Mouse (Mus musculus): ENCODE results near the gene Pctp. TPM values are rescaled to one million over a fixed set of nuclear protein-coding genes. Genes with fewer than 3 reads are reported as not detected.

Gene Pctp
- polyA plus RNA-seq, 1 experiment from 2014 or later = 6.2 TPM

GRCm38 (mm10) chr11:90027216-90027615, 24.5 kb upstream of the Pctp start:
- no peaks in the 10 kb centered on the region for H3K36me3 ChIP-seq (replicated peaks; ENCODE audit: control insufficient read depth, insufficient read depth, low read depth, low read length)
- no peak overlapping the region for H3K4me2 ChIP-seq (ENCODE audit: low read depth, low read length)
- no peak for ATAC-seq (replicated peaks; ENCODE audit: insufficient number of reproducible peaks, low FRiP score, low TSS enrichment, low read depth)
- WGBS = 35% methylated on average over 7 of the region's 7 CpGs
- no peak overlapping the region for H3K4me3 ChIP-seq (ENCODE audit: low read depth, low read length)
- no peaks in the 10 kb centered on the region for H3K27me3 ChIP-seq (ENCODE audit: control insufficient read depth, insufficient read depth, low read length)
- peaks cover 2% of the 10 kb centered on the region; the same call in 1 of the 2 replicates for H3K4me1 ChIP-seq (ENCODE audit: control insufficient read depth, insufficient read depth, low read length)
- no peaks in the 10 kb centered on the region for H3K9me3 ChIP-seq (replicated peaks; ENCODE audit: control insufficient read depth, low read length)
- no peak overlapping the region for H3K27ac ChIP-seq (replicated peaks; ENCODE audit: low read depth, low read length)
- DNase-seq (ENCODE audit: low spot score) = peak; percentile 50
- H3K9ac ChIP-seq (replicated peaks; ENCODE audit: low read length) = no peak overlapping the region

DNA sequence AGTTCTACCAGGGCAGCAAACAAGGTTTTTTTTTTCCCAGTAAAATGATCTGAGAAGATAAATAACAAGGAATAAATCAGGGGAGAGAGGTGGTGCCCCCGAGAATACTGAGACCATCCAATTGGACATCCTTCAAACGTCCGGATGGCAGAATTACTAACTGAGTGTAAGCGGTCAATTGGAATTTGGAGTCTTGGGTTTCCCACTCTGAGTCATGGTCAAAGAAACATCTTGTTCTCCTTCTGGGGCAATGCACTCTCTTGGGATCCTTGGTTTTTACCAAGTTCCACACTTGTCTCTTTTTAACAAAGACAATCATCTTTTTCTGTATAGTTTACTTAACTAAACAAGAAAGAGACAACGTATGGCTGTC, 24.1 kb upstream of the Pctp start:
- no peak overlapping the region for H3K9ac ChIP-seq (replicated peaks; ENCODE audit: low read length)
- H3K4me1 ChIP-seq (ENCODE audit: control insufficient read depth, insufficient read depth, low read length) = peaks cover 2% of the 10 kb centered on the region; the same call in 1 of the 2 replicates
- no peak overlapping the region for H3K4me3 ChIP-seq (ENCODE audit: low read depth, low read length)
- ATAC-seq (replicated peaks; ENCODE audit: insufficient number of reproducible peaks, low FRiP score, low TSS enrichment, low read depth) = no peak
- no peak overlapping the region for H3K4me2 ChIP-seq (ENCODE audit: low read depth, low read length)
- H3K9me3 ChIP-seq (replicated peaks; ENCODE audit: control insufficient read depth, low read length) = no peaks in the 10 kb centered on the region
- 49% methylated on average over 5 of the region's 5 CpGs for WGBS
- H3K36me3 ChIP-seq (replicated peaks; ENCODE audit: control insufficient read depth, insufficient read depth, low read depth, low read length) = no peaks in the 10 kb centered on the region
- no peaks in the 10 kb centered on the region for H3K27me3 ChIP-seq (ENCODE audit: control insufficient read depth, insufficient read depth, low read length)
- peak; percentile 14 for DNase-seq (ENCODE audit: low spot score)
- no peak overlapping the region for H3K27ac ChIP-seq (replicated peaks; ENCODE audit: low read depth, low read length)

GRCm38 (mm10) chr11:90025891-90026801, 23.5 kb upstream of the Pctp start:
- no peaks in the 10 kb centered on the region for H3K9me3 ChIP-seq (replicated peaks; ENCODE audit: control insufficient read depth, low read length)
- DNase-seq (ENCODE audit: low spot score) (no peak), ATAC-seq (replicated peaks; ENCODE audit: insufficient number of reproducible peaks, low FRiP score, low TSS enrichment, low read depth) (no peak)
- no peak overlapping the region for H3K9ac ChIP-seq (replicated peaks; ENCODE audit: low read length)
- no peak overlapping the region for H3K27ac ChIP-seq (replicated peaks; ENCODE audit: low read depth, low read length)
- no peaks in the 10 kb centered on the region for H3K4me1 ChIP-seq (ENCODE audit: control insufficient read depth, insufficient read depth, low read length)
- no peak overlapping the region for H3K4me2 ChIP-seq (ENCODE audit: low read depth, low read length)
- 56% methylated on average over 14 of the region's 14 CpGs for WGBS
- no peaks in the 10 kb centered on the region for H3K27me3 ChIP-seq (ENCODE audit: control insufficient read depth, insufficient read depth, low read length)
- H3K4me3 ChIP-seq (ENCODE audit: low read depth, low read length) = no peak overlapping the region
- H3K36me3 ChIP-seq (replicated peaks; ENCODE audit: control insufficient read depth, insufficient read depth, low read depth, low read length) = no peaks in the 10 kb centered on the region

- Histone ChIP-seq H3K4me2 (ENCODE audit: low read depth, low read length) (no peak overlapping the region), H3K9ac (replicated peaks; ENCODE audit: low read length) (no peak overlapping the region), H3K27me3 (ENCODE audit: control insufficient read depth, insufficient read depth, low read length) (no peaks in the 10 kb centered on the region), H3K36me3 (replicated peaks; ENCODE audit: control insufficient read depth, insufficient read depth, low read depth, low read length) (no peaks in the 10 kb centered on the region), H3K4me1 (ENCODE audit: control insufficient read depth, insufficient read depth, low read length) (no peaks in the 10 kb centered on the region), H3K4me3 (ENCODE audit: low read depth, low read length) (no peak overlapping the region), H3K9me3 (replicated peaks; ENCODE audit: control insufficient read depth, low read length) (no peaks in the 10 kb centered on the region), H3K27ac (replicated peaks; ENCODE audit: low read depth, low read length) (no peak overlapping the region)
- WGBS = 18% methylated on average over 7 of the region's 7 CpGs
- peak; percentile 50 for DNase-seq (ENCODE audit: low spot score)
- ATAC-seq (replicated peaks; ENCODE audit: insufficient number of reproducible peaks, low FRiP score, low TSS enrichment, low read depth) = no peak
Observed at GRCm38 (mm10) chr11:90019161-90019560, 16.5 kb upstream of the Pctp start.

DNA sequence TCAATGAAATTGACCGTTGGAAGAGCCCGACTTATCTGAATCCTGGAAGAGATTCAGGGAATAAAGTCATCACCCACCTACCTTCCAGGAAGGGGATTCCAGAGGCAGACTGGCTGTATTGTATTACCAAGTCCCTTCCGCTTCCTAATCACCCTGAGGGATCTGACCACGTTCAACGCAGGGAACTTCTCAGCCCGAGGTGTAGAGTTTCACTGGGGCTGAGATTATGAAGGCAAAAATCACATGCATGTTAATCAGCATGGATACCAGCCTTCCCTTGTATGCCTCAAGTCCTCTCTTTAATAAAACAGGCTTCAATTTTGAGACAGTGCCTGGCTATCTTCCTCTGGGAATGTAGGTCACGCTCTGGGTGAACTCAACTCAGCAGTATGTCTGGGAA, 12.6 kb upstream of the Pctp start:
- Histone ChIP-seq H3K27ac (replicated peaks; ENCODE audit: low read depth, low read length) (no peak overlapping the region), H3K4me1 (ENCODE audit: control insufficient read depth, insufficient read depth, low read length) (no peaks in the 10 kb centered on the region), H3K36me3 (replicated peaks; ENCODE audit: control insufficient read depth, insufficient read depth, low read depth, low read length) (no peaks in the 10 kb centered on the region), H3K9me3 (replicated peaks; ENCODE audit: control insufficient read depth, low read length) (no peaks in the 10 kb centered on the region), H3K27me3 (ENCODE audit: control insufficient read depth, insufficient read depth, low read length) (no peaks in the 10 kb centered on the region), H3K9ac (replicated peaks; ENCODE audit: low read length) (no peak overlapping the region), H3K4me2 (ENCODE audit: low read depth, low read length) (no peak overlapping the region), H3K4me3 (ENCODE audit: low read depth, low read length) (no peak overlapping the region)
- peak; percentile 59 for DNase-seq (ENCODE audit: low spot score)
- no peak for ATAC-seq (replicated peaks; ENCODE audit: insufficient number of reproducible peaks, low FRiP score, low TSS enrichment, low read depth)
- WGBS = 37% methylated on average over 7 of the region's 7 CpGs

DNA sequence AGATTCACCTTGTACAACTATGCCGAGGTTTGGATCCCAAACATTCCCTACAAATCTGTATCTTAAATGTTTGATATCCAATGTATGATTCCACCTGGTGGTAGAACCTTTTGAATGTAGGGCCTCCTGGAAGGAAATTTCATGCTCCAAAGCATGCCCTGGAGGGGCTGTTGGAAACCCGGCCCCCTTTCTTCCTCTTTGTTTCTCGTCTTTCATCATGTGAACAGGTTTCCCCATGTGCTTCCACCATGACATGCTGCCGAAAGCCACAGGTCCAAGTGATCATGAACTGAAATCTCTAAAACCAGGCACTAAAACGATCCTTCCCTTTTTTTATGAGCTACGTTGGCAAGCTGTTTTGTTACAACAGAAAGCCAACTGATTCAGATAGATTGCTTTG, 11.0 kb upstream of the Pctp start:
- 88% methylated on average over 6 of the region's 6 CpGs for WGBS
- H3K9me3 ChIP-seq (replicated peaks; ENCODE audit: control insufficient read depth, low read length) = no peaks in the 10 kb centered on the region
- ATAC-seq (replicated peaks; ENCODE audit: insufficient number of reproducible peaks, low FRiP score, low TSS enrichment, low read depth) = no peak

DNA sequence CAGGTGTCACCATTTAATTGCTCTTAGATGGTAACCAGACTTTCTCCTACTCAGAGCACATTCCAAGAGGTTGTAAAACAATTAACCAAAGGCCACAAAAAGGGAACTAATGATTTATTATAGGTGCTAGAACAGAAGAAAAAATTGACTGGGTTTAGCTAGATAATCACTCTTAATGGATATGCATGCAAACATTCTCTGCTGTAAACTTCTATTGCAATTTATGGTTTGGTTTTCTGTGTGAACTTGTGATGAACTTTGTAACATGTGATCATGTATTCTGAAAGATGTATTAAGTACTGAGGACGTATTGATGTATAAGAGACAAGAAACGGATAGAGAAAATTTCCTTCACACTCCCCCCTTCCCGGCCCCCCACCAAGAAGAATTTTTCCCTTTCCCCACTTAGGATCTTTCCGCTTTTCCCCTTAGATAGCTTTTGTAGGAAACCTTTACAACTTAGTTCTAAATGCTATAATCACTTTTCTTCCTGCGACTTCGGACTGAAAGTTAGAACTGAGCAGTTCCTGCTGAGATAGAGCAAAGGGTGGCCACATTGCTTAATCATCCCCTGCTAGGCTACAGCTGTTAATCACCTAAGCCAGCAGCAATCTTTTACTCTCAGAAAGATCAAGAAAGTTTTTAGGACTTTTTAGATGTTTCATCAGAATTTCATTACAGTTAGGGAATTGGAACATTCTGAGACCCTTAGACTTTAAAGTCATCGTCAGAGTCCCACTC, 5.3 kb upstream of the Pctp start:
- H3K4me3 ChIP-seq (ENCODE audit: low read depth, low read length) = no peak overlapping the region
- H3K36me3 ChIP-seq (replicated peaks; ENCODE audit: control insufficient read depth, insufficient read depth, low read depth, low read length) = no peaks in the 10 kb centered on the region
- 42% methylated on average over 7 of the region's 7 CpGs for WGBS
- no peaks in the 10 kb centered on the region for H3K9me3 ChIP-seq (replicated peaks; ENCODE audit: control insufficient read depth, low read length)
- no peak overlapping the region for H3K27ac ChIP-seq (replicated peaks; ENCODE audit: low read depth, low read length)
- H3K4me2 ChIP-seq (ENCODE audit: low read depth, low read length) = no peak overlapping the region
- H3K9ac ChIP-seq (replicated peaks; ENCODE audit: low read length) = no peak overlapping the region
- ATAC-seq (replicated peaks; ENCODE audit: insufficient number of reproducible peaks, low FRiP score, low TSS enrichment, low read depth) = no peak
- no peaks in the 10 kb centered on the region for H3K4me1 ChIP-seq (ENCODE audit: control insufficient read depth, insufficient read depth, low read length)
- DNase-seq (ENCODE audit: low spot score) = no peak
- H3K27me3 ChIP-seq (ENCODE audit: control insufficient read depth, insufficient read depth, low read length) = no peaks in the 10 kb centered on the region

More for the DNA sequence above, 11.0 kb upstream of the Pctp start:
- H3K4me2 ChIP-seq (ENCODE audit: low read depth, low read length) = no peak overlapping the region
- H3K9ac ChIP-seq (replicated peaks; ENCODE audit: low read length) = no peak overlapping the region
- DNase-seq (ENCODE audit: low spot score) = no peak
- H3K27ac ChIP-seq (replicated peaks; ENCODE audit: low read depth, low read length) = no peak overlapping the region
- H3K27me3 ChIP-seq (ENCODE audit: control insufficient read depth, insufficient read depth, low read length) = no peaks in the 10 kb centered on the region
- no peaks in the 10 kb centered on the region for H3K36me3 ChIP-seq (replicated peaks; ENCODE audit: control insufficient read depth, insufficient read depth, low read depth, low read length)
- H3K4me1 ChIP-seq (ENCODE audit: control insufficient read depth, insufficient read depth, low read length) = no peaks in the 10 kb centered on the region
- no peak overlapping the region for H3K4me3 ChIP-seq (ENCODE audit: low read depth, low read length)

GRCm38 (mm10) chr11:90006111-90006510, 3.4 kb upstream of the Pctp start:
- Histone ChIP-seq H3K4me2 (ENCODE audit: low read depth, low read length) (no peak overlapping the region), H3K27me3 (ENCODE audit: control insufficient read depth, insufficient read depth, low read length) (no peaks in the 10 kb centered on the region), H3K4me1 (ENCODE audit: control insufficient read depth, insufficient read depth, low read length) (no peaks in the 10 kb centered on the region), H3K9ac (replicated peaks; ENCODE audit: low read length) (no peak overlapping the region), H3K4me3 (ENCODE audit: low read depth, low read length) (no peak overlapping the region), H3K27ac (replicated peaks; ENCODE audit: low read depth, low read length) (no peak overlapping the region), H3K9me3 (replicated peaks; ENCODE audit: control insufficient read depth, low read length) (no peaks in the 10 kb centered on the region), H3K36me3 (replicated peaks; ENCODE audit: control insufficient read depth, insufficient read depth, low read depth, low read length) (no peaks in the 10 kb centered on the region)
- ATAC-seq (replicated peaks; ENCODE audit: insufficient number of reproducible peaks, low FRiP score, low TSS enrichment, low read depth) (no peak), DNase-seq (ENCODE audit: low spot score) (no peak)
- WGBS = 76% methylated on average over 4 of the region's 4 CpGs

All from embryonic facial prominence, embryonic 11.5 days (tissue).